Mouse (Mus musculus): ENCODE results near the gene Wdhd1. TPM values are rescaled to one million over a fixed set of nuclear protein-coding genes. Genes with fewer than 3 reads are reported as not detected.

The Wdhd1 gene
- total RNA-seq, 2 experiments from 2014 or later, result 6.6 to 7.6 TPM

DNA sequence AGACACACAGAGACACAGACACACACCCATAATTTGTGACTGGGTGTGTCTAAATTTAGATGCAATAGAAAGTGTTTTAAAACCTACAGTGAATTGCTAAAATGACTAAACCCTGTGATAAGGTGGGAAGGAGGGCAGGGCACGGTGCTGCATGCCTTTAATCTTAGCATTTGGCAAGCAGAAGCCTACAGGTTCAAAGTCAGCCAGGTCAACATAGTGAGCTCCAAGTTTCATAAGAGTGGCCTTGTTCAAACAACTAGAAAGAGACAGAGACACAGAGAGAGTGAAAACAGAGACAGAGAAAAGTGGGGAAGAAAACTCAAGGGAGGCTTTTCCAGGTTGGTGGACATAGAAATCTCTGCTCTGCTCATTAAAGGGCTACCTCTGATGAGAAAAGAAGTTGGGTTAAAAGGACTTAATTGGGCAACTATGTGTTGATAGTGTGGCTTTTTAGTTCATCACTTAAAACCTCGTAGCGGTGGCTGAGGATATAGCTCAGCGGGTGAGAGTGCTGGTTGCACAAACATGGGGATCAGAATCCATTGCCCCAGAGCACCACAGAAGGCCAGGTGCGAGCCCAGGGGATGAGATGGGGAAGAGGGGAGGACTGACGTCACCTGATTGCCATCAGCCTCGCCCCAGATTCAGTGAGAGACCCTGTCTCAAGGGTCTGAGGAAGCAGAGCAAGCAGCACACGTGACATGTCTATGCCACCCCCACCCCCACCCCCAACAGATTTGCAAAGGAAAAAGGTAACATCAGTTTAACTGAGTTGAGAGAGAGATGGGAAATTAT lies 56.2 kb downstream of the Wdhd1 start:
- DNase-seq, result no peak

- DNase-seq, result no peak
These were observed 57.7 kb downstream of the Wdhd1 start for GRCm38 (mm10) chr14:47218766-47219606.

DNA sequence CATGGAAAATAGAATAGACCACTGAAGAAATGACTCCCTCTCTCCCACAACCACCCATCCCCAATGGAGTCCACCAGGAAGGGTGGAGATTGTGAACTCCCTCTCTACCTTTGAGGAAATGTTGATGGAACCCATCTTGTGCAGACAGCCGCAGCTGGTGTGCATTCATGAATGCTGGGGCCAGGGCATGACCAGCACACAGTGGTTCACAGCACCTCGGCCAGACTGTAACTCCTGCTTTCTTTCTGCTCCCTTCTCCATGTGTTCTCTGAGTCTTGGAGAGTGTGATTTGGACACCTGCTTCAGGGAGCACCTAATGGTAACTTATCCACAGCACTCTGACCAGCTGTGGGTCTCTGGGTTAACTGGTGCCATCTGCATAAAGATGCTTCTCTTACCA lies 60.1 kb downstream of the Wdhd1 start:
- DNase-seq, result no peak

GRCm38 (mm10) chr14:47214367-47214766 lies 62.3 kb downstream of the Wdhd1 start:
- no peak for DNase-seq

DNA sequence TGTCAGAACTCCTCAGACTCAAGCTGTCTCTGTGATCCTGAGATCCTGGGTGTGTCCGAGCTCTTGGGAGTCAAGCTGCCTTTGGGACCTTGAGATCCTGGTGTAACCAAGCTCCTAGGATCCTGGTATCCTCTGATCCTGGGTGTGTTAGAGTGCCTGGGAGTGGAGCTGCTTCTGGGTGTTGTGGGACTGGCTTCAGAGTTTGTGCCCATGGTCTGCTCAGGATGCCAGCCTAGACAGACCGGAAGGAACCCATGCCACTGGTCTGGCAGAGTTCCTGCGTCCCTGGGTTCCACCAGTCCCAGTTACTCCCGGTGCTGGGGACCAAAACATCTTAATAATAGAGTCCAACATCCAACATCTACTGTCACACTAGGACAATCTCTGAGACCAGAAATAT lies 63.4 kb downstream of the Wdhd1 start:
- DNase-seq, result no peak

GRCm38 (mm10) chr14:47209669-47210164 lies 66.9 kb downstream of the Wdhd1 start:
- no peak for DNase-seq

DNA sequence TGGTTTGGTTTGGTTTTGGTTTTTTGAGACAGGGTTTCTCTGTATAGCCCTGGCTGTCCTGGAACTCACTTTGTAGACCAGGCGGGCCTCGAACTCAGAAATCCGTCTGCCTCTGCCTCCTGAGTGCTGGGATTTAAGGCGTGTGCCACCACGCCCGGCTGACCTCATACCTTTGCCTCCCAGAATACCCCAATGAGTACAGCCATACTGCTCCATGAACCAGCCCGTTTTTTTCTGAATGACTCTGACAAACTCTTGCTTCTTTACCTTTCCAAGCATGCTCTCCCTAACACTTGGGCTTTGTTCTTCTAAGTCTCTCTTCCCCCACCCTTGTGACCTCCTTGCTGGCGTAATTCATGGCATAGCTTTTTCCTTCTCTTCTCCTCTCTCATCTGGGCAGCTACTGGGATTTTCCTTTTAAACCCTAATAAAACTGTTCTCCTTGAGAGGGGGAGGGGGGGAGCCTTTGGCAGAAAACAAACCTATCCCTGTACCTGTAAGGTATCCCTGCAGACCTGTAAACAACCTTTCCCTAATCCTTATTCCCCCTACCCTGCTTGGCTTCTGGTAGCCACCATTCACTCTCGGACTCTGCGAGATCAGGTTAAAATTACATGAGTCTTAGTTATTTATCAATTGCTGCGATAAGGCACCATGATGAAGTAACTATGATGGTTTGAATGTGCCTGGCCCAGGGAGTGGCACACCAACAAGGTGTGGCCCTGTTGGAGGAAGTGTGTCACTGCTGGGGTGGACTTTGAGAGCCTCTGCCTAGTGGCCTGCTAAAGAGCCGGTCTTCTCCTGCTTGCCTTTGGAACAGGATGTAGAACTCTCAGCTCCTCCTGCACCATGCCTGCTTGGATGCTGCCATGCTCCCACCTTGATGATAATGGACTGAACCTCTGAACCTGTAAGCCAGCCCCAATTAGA lies 67.8 kb downstream of the Wdhd1 start:
- DNase-seq, result no peak

DNA sequence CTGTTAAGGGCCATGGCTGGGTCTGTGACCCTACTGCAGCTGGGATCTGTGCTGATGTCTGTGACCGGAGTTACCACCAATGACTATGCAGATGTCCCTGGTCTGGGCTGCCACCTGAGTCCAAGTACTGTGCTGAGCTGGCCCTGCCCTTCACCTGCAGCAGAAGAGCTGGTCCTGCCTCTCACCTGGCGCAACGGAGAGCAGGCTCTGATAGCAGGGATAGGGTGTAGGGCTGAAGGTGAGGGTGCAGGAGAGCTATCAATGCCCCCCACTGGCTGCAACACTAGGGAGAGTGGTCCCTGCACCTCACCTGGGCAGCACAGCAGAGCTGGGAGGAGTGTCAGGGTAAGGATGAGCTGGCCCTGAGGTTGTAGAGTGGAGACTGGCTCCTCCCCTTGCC lies 70.1 kb downstream of the Wdhd1 start:
- no peak for DNase-seq

GRCm38 (mm10) chr14:47205270-47205972 lies 71.2 kb downstream of the Wdhd1 start:
- no peak for DNase-seq

GRCm38 (mm10) chr14:47197340-47197739 lies 79.3 kb downstream of the Wdhd1 start:
- DNase-seq, result no peak

- no peak for DNase-seq
These were observed 79.9 kb downstream of the Wdhd1 start for GRCm38 (mm10) chr14:47196711-47197110.

GRCm38 (mm10) chr14:47194096-47194495 lies 82.6 kb downstream of the Wdhd1 start:
- DNase-seq, result no peak

DNA sequence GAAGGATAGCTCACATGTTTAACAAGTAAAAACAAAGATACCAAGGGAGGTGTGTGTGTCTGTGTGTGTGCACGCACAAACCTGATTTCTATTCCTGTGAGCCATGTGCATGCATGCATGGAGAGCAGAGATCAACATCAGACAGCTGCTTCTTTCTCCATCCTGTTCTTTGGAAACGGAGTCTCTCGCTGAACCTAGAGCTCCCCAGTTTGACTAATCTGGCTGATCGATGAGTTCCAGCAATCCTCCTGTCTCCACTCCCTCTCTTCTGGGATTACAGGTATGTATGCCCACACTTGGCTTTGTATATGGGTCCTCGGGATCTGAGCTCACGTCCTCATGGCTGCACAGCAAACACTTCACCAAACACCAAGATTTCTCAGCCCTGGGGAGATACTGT lies 83.2 kb downstream of the Wdhd1 start:
- DNase-seq, result no peak

DNA sequence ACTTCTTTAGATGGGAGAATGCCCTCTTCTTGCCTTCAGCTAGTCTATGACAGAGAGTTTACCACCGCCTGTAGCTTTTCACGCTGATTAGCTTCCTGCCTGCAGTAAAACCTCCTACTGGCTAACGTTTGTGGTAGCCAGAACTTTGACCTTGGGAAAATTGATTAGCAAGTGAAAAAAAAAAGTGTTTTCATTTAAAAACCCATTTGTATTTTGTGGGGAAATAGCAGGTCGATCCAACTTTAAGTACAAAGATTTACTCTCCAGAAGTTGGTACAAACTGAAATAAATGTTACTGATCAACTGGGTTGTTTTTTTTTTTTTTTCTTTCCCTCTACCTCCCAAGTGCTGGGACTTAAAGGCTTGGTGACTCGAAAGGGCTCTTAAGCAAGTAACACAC lies 84.8 kb downstream of the Wdhd1 start:
- DNase-seq, result no peak

Other genes starting within 250 kb of the Wdhd1 start
- gene Gch1, start 87.4 kb downstream of the Wdhd1 start, total RNA-seq (2021), result 1 to 10 TPM; 1.4 to 1.6 TPM
- gene Socs4, start 74 bp upstream of the Wdhd1 start, total RNA-seq (2021), result 10 to 100 TPM; 12.5 to 14.7 TPM
- gene Mapk1ip1l, start 21.4 kb upstream of the Wdhd1 start, total RNA-seq (2021), result 10 to 100 TPM; 55.8 to 57.8 TPM
- 1 to 10 TPM in 1 of 2 experiments, under 1 TPM in 1; 0.62 to 1.4 TPM for gene Lgals3, start 90.9 kb upstream of the Wdhd1 start, total RNA-seq (2021)
- under 1 TPM; 0.37 to 0.86 TPM for gene Dlgap5, start 141.6 kb upstream of the Wdhd1 start, total RNA-seq (2021)
- 10 to 100 TPM; 84.3 to 89.6 TPM for gene Fbxo34, start 173.6 kb upstream of the Wdhd1 start, total RNA-seq (2021)

All from layer of hippocampus, postnatal 36 days (tissue).